Mouse (Mus musculus) R1 (cell line): ENCODE measurements around the gene Cdhr2.
A peak's percentile ranks its signal among the peaks of the same experiment; 100 is the strongest.

Experiments used
- DNase-seq: peaks from one replicate; pipeline ENCODE4 v3.0.0-alpha.2; 2018; ENCODE audit warnings: low read depth, low spot score

Gene Cdhr2

DNA sequence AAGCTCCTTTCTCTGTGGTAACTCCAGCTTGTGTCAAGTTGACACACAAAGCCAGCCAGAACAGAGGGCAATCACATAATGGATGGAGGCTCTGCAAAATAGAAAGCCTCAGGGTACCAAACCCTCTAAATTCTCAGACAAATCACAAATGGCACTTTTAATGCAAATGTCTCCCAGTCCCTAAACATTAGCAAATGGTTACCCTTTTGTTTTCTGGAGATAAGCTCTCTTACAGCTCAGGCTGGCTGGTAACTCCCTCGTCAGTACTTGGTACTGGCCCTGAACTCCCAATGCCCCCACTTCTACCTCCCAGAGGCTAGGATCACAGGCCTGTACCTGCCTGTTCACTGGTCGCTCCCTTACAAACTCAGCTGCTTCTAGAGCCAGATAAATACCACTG is 82.0 kb downstream of the Cdhr2 start:
- peak; percentile 90 for DNase-seq

DNA sequence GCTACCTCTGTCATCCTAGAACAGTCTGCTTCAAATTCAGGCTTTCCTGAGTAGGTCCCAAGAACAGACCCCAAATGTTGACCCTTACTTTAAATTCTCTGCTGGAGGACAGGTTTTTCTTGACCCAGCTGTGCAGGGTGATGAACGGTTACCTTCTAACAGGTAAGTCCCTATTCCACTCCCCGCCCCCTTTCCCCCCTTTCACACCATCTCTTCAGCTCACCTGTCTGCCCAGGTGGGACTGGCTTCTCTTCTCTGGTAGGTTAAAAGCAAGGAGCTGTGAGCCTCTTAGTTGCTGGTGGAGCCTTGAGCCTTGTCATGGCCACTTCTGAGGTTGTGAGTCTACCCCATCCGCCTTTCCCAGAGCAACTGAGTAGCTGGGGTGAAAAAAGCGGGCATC is 82.4 kb downstream of the Cdhr2 start, which contains the start of gene Eif4e1b:
Eif4e1b (plus strand) TSS at position 301 of the 400 bp plus-strand sequence.
- no peak for DNase-seq
